Mouse (Mus musculus): ENCODE data around the gene Asb15. TPM values are rescaled to one million over a fixed set of nuclear protein-coding genes. Genes with fewer than 3 reads are reported as not detected.

The Asb15 gene
- total RNA-seq, 4 experiments from 2014 or later: not detected

DNA sequence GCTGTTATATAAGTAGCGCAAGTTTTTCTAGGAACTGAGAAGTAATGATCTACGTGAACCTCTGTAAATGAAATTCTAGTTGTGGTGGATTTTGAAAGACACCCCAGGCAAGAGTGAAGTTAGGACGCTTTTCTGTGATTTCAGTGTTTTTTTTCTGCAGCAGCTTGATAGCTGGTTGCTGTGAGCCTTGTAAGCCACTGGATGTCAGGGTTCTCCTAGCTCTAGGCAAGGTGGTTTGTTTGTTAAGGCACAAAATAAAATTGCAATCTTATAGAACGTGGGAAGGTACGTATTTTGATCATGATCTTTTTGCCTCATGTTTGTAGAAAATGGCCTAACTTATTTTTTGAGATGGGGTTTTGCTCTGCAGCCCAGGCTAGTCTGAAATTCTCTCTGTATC is 41.0 kb downstream of the Asb15 start:
- DNase-seq: no peak

DNA sequence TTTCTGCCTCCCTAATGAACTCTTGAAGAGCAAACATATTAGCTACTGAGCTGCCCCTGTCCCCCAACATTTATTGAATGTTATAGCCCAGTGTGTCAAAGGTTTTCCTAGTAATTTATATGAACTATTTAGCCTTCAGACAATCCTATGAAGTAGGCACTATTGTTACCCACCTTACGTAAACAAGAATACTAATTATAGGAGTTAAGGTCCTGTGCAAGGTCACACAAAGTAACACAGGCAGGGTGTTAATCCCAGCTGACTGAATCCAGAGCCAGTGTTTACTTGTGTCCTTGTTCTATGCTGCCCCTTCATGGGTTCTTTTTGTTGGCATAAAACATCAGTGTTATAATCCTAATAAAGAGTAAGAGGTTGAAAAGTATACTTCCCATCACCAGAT is 41.8 kb downstream of the Asb15 start:
- DNase-seq: no peak

DNA sequence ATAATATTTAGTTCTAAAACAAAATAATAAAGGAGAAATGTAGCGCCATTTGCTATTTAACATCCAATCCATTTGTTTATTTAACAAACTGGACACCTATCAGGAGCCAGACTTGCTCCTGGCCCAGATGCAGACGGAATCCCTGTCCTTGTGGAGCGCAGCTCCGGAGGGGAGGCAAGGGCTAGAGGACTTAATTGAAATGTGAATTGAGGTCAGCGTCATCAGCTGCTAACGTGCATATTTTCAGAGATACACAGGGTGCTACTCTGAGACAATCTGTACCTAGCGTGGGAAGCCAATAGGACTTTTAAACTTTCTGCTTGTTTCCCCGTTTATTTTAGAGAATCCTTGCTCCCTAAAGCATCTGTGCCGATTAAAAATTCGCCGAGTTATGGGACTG is 42.3 kb downstream of the Asb15 start:
- no peak for DNase-seq

DNA sequence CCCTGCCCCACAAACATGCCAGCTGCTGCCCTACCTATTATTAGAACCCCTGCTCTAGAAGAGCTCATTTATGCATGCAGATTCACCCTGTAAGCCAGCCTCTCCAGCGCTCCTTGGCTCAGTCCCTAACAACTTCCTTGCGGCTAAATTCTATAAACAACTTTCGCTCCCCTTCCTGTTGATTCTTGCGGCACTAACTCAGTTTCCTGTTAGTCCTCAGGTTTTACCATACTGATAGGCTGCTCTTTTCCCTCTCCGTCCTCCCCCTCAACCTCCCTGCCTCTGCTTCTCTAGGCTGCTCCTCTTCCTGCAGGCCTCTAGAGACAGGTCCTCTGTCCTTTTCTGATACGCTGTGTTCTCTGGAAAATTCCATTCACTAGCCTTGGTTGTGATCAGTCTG is 43.2 kb downstream of the Asb15 start:
- DNase-seq: peak; percentile 5

DNA sequence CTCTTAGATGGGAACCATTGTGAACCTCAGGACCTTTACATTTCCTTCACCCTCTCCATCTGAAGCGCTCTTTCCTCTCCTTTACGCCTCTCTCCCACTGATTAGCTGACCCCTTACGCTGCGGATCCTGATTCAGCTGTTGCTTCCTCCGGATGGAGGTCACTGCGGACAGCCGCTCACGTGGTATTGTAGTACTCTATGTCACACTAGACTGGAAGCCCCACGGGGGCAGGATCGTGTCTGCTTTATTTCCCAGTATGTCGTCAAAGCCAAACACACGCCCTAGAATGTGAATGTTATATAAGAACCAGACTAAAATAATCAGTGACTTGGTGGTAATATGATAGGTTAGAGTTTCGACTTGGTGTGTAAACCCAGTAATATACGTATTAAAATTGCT is 44.5 kb downstream of the Asb15 start:
- no peak for DNase-seq

DNA sequence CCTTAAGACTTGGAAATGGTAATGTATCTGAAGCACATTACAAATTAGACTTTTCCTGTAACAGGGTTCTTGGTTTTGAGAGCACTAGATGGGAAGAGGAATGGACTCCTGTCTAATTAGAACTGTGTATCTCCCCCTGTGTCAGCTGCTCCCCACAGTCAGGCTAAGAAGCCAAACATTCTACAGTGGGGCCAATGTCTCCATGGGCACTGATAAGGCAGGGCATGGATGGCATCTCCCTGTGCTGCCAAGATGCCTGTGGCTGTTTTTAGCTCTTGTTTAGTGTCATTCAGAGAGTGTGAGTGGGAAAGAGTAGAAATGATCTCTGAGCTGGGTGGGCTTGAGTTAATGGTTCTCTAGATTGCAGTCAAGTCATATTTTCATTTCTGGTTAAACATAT is 45.4 kb downstream of the Asb15 start:
- no peak for DNase-seq

DNA sequence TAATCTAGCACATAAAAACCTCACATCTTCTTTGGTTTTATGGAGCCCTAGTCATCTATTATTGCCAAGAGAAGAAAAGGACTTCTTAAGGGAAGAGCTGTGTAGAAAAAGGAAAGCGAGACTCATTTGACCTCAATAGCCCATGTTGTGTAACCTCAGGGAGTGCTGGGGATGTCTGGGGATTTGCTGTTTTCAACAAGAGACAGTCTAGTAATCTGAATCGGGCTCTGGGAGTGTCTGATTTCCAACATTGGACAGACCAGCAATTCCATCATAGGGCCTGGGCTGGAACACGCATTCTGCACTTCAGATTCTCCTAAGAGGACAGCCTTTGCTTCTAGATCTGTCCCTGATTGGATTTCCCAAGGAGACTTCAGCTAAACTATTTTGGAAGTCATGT is 55.5 kb downstream of the Asb15 start:
- DNase-seq: no peak

DNA sequence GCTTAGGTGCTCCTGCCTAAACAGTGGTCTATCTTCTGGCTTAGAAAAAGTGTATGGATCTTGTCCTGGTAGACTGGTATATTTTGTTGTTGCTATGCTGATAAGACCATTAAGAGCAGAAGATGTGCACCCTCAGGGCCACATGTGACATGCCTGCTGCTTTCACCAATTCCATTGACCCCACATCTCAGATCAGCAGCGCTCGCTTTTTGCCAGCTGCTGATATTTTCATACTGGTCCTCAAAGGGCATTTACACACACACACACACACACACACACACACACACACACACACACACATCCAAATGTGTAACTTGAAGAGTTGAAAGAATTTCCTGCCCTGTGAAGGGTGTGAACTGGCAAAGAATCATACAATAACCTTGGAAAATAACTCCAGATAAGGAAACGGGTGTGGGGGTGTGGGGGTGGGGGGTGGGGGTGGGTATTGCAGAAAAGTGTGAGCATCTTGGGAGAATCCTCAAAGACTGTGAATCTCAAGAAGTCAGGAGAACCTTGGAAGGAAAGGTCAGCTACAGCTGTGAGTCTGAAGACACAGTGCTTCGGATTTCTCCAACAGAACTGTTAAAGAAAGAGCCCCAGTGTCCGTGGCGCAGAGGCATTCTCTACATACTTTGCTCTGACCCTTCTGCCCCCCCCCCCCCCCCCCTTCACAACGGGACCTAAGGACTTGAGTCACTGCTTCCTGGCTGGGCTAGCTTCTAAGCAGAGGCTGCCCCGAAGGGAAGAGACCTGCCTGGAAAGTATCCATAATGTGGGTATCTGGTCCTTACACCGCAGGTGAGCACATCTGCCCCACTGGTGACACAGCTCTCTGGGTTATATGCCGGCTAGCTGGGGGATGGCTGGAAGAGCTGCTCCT is 57.7 kb downstream of the Asb15 start:
- DNase-seq: no peak

DNA sequence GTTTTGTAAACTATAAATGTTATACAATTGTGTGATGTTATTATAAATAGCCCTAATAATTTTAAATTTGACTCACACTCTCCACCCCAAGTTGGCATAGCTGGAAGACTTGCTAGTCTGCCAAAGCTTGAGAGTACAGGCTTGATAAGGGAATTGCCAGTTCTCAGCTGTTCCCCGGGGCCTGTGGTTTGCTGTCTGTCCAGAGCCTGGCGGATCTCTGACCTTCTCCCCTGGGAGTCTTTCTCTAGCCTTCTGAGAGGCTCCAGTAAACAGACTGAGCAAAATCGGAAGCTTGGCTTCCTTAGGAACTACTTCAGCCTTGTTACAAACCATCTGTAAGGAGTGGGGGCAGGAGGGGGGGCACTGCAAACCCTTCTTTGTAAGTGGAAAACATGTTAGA is 58.9 kb downstream of the Asb15 start:
- DNase-seq: peak; percentile 29

DNA sequence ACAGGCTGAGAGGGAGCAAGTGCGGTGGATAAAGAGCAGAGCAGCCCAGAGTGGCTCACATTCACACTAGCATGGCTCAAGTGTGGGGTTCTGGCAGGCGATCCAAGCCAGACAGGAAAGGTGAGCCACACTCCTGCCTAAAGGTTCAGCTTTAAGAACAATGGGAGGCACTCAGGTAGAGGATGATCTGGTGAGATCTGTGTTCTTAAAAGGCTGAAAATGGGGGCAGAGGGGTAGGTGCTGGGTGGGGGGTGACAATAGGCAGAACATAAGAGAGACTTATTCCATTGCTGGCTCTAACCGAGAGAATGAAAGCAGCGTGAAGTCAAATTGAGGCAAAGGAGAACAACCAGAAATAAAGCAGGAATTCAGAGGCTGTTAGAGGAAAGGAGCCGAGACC is 62.3 kb downstream of the Asb15 start:
- DNase-seq: no peak

DNA sequence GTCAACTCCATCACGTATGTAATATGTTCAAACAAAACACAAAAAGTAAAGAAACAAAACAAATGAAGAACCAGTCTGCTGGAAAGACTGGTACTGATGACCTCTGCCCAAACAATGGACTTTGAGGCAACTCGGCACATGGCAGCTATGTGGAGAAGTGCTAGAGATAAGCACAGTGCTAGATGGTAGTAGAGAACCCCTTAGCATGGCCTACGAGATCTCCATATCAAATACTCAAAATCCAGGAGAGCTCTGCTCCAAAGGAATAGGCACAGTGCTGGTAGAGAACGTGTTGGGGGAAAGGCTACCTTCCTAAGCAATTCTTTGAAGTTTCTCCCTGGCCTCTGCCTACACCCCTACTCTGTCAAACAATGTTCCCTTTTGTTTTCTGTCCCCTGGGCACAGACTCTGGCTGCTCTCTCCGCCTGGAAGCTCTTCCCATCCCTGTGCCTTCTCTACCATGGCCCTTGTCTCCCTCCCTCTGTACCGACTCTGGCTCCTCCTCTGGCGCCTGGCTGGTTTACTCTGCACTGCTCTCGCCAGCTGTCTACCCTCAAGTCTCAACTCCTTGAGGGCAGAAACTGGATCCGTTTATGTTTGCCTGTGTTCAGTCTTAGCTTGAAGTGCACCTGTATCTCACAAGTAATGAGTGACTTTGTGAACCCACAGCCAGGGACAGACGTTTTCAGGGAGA is 63.7 kb downstream of the Asb15 start:
- no peak for DNase-seq

DNA sequence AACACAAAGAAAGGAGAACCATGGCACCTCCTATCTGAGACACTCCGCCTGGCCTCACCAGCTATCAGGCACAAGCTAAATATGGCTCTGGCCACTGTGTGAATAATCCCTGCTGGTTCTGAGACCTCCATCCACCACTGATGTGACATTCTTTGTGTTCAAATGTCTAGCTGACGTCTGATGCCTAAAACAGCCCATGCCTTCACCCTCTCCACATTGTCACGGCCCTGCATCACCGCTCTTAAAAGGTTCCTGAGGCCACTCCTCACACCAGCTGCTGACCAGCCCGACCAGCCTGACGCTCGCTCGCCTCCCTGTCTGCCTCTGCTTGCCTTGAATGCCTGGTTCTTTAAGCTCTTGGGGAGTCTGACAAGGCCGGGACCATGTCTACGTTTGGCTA is 69.6 kb downstream of the Asb15 start, which contains the start of gene Lmod2:
Gene Lmod2 (plus strand): TSS at position 263 of the 400 bp plus-strand sequence.
- DNase-seq: no peak

DNA sequence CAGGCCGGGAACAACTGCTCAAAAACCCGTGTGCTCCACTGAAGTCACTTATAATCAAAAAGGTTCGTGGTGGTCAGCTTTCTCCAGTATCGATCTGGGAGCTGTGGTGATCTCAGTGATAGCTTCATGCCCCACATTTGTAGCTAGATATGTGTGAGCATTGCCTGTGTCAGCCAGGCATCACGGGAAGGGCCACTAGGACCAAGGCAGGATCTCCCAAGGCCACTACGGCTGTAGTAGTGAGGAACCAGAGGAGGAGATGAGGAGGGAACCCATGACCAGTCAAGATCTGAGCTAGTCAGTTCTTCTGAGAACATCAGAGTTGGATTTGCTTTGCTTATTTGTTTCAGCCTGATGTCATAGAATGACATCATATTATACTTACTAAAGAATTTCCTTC is 71.2 kb downstream of the Asb15 start:
- DNase-seq: no peak

DNA sequence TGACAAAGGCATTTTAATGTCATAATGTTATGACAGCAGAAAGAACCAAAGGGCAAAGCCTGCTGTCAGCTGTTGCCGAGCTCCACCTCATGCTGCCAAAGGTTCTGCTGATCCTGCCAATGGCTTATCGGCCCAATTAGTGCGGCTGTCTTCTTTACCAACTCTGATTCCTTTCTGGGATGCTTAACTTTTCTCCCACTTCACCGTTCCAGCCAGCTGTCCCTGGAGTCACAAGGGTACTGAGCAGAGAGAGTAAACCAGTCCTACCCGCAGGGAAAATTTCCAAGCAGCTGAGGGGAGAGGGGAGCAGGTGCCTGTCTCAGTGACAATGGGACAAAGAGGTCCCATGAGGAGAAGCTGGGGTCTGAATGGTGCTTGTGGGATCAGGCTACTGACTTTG is 71.7 kb downstream of the Asb15 start:
- no peak for DNase-seq

DNA sequence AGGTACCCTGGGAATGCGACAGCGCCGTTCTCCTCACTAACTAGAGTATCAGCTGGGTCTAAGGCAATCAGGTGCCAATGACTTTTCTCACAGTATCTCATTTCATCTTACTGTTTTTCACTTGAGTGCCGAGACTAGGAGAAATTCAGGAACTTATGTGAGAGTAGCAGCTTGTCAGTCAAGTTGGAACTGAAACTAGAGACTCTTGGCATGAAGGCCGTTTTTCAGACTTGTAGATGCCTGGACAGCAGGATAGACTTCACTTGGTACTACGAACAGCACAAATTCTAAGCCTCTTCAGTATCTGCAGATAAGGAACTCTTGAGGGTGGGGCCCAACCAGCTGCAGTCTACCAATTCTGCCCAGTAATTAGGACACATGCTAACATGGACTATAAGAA is 72.2 kb downstream of the Asb15 start:
- DNase-seq: no peak

DNA sequence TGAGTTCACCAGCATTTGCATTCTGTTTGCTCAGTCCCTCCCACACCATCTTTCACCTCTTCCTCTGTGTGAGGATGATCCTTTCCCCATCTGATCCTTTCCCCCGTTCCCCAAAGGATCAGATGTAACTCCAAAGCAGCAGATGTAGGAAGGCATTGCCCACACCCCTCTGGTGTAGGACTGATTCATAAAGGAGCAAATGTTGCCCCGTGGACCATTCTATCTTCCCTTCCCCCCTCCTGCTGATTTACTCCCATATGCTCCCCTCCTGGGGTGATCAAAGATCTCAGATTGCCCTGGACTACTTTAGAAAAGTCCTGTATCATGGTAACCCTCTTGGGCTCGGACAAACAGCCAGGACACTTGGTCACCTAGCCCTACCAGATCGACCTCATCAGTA is 72.8 kb downstream of the Asb15 start:
- DNase-seq: no peak

DNA sequence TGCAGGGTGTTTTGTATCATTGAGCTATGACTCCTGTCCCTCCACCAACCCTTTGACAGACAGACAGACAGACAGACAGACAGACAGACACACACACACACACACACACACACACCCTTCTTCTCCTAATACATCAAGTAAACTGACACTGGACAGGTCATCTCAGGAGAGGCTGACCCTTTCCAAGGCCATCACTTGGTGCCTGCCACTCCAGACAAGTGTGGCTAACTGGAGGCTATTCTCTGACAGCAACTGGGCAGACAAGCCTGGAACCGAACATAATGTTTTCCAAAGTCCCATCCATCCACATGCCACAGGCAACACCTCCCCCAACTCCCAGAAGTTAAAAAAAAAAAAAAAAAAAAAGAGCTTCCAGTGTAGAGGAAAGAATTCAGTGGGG is 73.7 kb downstream of the Asb15 start:
- DNase-seq: no peak

DNA sequence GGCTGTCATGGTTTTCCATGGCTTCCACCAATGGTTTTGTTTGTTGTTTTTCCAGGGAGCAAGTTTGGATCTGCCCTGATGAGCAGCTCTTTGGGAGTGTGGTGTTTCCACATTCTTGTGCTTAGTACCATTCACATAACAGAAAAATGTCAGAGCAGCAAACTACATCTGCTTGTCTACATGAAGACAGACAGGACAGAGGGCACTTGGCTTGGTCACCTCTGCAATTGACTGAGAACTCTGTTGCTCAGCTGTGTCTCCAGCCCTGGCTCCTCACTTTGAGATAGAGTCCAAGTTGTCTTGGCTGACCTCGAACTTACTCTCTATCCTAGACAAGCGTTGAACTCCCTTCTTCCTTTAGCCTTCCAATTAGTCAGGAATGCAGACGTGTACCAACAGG is 74.4 kb downstream of the Asb15 start:
- DNase-seq: no peak

DNA sequence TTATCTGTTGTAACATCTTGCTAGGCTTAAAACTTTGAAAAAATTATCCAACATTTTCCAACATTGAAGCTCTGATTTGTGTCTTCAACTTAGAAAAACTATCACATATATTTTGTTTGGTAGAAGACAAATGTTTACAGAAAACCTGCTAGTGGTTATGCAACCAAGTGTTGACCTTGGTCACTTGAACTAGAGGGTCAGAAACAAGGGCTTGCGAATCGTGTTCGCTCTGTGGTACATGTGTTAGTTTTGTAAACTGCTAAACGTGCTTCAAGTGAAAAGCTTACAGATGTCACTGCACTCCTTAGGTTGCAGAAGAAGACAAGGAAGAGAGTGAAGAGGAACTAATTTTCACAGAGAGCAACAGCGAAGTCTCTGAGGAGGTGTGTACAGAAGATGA is 75.0 kb downstream of the Asb15 start:
- no peak for DNase-seq

DNA sequence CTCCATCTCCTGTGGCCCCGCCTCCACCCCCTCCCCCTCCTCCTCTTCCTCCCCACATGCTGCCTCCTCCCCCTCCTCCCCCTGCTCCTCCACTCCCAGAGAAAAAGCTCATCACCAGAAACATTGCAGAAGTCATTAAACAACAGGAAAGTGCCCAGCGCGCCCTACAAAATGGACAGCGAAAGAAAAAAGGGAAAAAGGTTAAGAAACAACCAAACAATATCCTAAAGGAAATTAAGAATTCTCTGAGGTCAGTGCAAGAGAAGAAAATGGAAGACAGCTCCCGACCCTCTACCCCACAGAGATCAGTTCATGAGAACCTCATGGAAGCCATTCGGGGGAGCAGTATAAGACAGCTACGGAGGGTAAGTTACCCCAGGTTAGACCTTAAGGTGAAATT is 76.3 kb downstream of the Asb15 start:
- no peak for DNase-seq

DNA sequence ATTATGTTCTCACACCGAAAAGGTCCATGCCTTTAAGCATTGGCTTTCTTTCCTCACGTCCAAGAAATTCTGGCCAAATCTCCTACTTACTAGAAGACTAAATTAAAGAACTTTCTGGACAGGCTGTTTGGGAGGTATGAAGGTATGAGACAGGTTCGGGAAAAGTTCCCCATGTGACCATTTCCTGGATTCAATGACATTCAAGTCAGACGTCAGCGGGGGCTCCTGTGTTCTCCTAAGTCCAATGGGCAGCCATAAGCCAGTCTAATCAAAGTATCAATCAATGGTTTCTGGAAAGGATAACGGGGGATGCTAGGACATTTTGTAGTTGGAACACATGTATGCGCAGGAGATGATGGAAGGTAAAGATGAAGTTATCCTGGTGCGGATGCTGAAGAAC is 77.7 kb downstream of the Asb15 start:
- no peak for DNase-seq

DNA sequence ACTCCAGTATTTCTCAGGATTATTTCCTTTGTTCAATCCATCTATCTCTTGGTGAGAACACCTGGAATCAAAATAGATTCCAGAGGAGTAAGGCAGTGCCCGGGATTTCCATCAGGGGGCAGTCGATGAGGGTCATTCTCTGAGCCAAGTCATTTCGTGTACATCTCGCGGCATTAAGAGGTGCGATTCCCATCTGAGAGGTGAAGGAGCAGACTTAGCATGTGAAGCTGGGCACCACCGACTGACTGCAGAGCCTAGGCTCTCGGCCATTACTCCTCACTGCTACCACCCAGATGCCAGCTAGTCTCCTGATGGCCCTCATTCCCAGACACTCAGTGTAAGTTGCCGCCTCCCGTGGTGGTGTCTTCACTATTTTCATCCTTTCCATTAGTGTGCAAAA is 78.6 kb downstream of the Asb15 start:
- DNase-seq: no peak

DNA sequence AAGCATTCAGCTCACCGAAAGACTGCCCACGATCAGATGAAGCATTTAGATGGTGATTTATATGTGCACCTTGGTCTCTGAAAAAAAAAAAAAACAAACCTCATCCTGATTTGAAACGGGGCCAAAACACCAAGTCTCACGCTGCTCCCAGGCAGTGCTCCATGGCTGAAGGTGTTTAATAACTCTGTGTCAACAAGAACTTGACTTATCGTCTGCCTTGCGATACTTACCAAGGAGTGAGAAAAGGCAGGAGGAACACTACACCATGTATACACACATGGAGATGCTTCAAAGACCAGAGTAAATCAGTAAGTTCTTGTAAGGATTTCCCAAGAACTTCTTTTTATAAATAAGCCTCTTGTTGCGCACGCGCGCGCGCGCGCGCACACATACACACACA is 79.6 kb downstream of the Asb15 start:
- no peak for DNase-seq

DNA sequence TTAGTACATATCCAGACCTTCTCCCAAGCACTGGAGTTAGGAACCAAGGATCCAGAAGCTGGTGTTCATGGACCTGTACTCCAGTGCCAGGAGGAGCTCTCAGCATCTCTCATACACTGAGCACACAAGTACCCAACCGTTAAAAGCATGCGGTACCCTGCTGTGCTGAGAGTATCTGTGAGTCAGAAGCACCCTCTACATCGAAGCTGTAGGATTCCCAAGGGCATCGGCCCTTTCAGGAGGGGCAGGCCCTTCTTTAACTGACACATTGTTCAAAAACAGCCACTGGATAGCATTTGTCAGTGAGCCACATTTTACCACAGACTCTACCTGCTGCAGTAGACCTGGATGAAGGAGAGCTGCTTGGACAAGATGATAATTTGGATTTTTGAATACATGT is 80.2 kb downstream of the Asb15 start:
- DNase-seq: no peak
